Mouse (Mus musculus) heart, postnatal 14 days (tissue): ENCODE data around the gene Ddc. TPM values are rescaled to one million over a fixed set of nuclear protein-coding genes. Genes with fewer than 3 reads are reported as not detected.

Source experiments
- DNase-seq, 2 experiments: peaks; one replicate each; pipeline ENCODE4 v3.0.0; 2021 to 2022
- intact Hi-C: fragments of 180-260 bp; cut with DNase I; formaldehyde crosslinking; loops from one replicate; pipeline ENCODE4 v1.15.1; 2025
- total RNA-seq, 2 experiments: library from RNA; stranded (reverse); gene quantifications; 2 replicates each; pipeline ENCODE4 v1.2.3; 2021

The Ddc gene
- total RNA-seq, 2 experiments from 2014 or later, result 3.1 to 5.8 TPM

- intact Hi-C loops, result no loop called here
- no peak for DNase-seq
These were observed 131.8 kb downstream of the Ddc start for GRCm38 (mm10) chr11:11766105-11766504.

GRCm38 (mm10) chr11:11765414-11765813 is 132.5 kb downstream of the Ddc start:
- intact Hi-C loops, result no loop called here
- DNase-seq, result no peak

Other genes starting within 250 kb of the Ddc start
- gene Ikzf1, start 213.1 kb downstream of the Ddc start, total RNA-seq, result 10 to 100 TPM in 1 of 2 experiments, 1 to 10 TPM in 1; 2.2 to 10.4 TPM
- gene Fignl1, start 89.2 kb downstream of the Ddc start, total RNA-seq, result 1 to 10 TPM; 1.0 to 2.3 TPM
- 100 to 1,000 TPM; 138 to 163 TPM for gene Grb10, start 140.5 kb upstream of the Ddc start, total RNA-seq